Mouse (Mus musculus): ENCODE results near the gene Shb. TPM values are rescaled to one million over a fixed set of nuclear protein-coding genes. Genes with fewer than 3 reads are reported as not detected.

Shb gene
- polyA plus RNA-seq, 1 experiment, result 11.4 TPM

DNA sequence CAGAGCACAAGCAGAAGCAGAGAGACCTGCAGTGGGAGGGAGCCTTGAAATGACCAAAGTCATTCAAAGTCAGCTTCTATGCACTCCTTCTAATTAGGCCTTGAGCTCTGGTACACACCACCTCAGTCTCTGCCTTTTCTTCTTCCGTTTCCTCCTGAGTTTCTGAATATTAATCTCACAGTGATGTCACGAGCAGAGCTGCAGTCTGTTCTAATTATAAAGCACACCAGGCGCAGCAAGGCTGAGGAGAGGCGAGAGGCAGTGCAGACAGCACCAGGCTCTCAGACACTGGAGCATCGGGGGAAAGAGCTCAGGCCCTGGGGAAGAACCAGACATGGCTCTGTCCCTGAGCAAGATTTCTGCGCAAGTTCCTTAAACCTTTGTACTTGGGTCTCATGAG lies 23.8 kb downstream of the Shb start:
- TF ChIP-seq POLR2A (IDR thresholded peaks at IDR 0.05; ENCODE audit: extremely low read depth, insufficient read depth, low read length) (peak; percentile 76), CTCF (IDR thresholded peaks at IDR 0.05; ENCODE audit: extremely low read depth, insufficient read depth, low read length) (no peak)
- no peak overlapping the region for H3K4me3 ChIP-seq (ENCODE audit: insufficient read depth, low read length)
- peaks cover 3% of the 10 kb centered on the region; the same call in 1 of the 2 replicates for H3K4me1 ChIP-seq (ENCODE audit: control insufficient read depth, insufficient read depth, low read length)
- H3K27ac ChIP-seq (ENCODE audit: insufficient read depth, low read length), result no peak overlapping the region

DNA sequence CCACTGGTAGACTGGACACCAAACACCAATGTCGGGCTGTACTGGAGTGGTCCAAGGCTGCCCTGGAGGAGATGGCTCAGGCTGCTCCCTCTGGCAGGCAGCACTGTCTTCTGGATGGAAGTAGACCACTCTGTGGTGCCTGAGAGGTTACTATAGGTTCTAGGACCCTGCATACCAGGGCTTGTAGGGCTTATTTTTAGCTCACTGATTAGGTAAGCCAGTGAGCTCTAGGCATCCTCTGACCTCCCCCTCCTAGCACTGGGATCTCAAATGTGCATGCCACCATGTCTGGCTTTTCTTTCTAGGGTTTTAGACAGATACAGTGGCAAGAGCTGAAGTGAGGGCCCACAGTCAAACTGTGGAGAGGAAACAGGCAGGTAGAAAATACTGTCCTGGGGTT lies 24.8 kb downstream of the Shb start:
- peaks cover 2% of the 10 kb centered on the region; the same call in 1 of the 2 replicates for H3K4me1 ChIP-seq (ENCODE audit: control insufficient read depth, insufficient read depth, low read length)
- H3K4me3 ChIP-seq (ENCODE audit: insufficient read depth, low read length), result no peak overlapping the region
- TF ChIP-seq CTCF (IDR thresholded peaks at IDR 0.05; ENCODE audit: extremely low read depth, insufficient read depth, low read length) (no peak), POLR2A (IDR thresholded peaks at IDR 0.05; ENCODE audit: extremely low read depth, insufficient read depth, low read length) (no peak)
- H3K27ac ChIP-seq (ENCODE audit: insufficient read depth, low read length), result no peak overlapping the region

DNA sequence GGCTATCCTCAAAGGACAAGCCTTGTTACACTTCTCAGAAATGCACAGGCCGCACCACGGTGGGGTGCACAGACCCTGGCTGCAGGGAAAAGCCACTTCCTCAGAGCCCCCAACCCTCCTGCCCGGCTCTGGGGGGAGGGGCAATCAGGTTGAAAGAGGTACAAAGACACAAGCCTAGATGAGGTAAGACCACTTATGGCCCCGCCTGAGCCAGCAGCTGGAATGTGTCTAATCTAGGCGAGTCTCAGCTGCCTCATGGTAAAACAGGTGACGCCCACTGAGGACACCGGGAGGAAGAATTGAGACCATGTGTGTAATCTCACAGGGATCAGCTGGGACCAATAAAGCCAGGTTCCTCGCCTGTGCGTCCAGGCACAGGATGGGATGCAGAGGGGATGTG lies 25.2 kb downstream of the Shb start:
- Histone ChIP-seq H3K27ac (ENCODE audit: insufficient read depth, low read length) (no peak overlapping the region), H3K4me1 (ENCODE audit: control insufficient read depth, insufficient read depth, low read length) (peaks cover 2% of the 10 kb centered on the region; the same call in 1 of the 2 replicates)
- TF ChIP-seq POLR2A (IDR thresholded peaks at IDR 0.05; ENCODE audit: extremely low read depth, insufficient read depth, low read length) (no peak), CTCF (IDR thresholded peaks at IDR 0.05; ENCODE audit: extremely low read depth, insufficient read depth, low read length) (no peak)

GRCm38 (mm10) chr4:45506613-45507012 lies 25.7 kb downstream of the Shb start:
- no peak overlapping the region for H3K27ac ChIP-seq (ENCODE audit: insufficient read depth, low read length)
- peaks cover 2% of the 10 kb centered on the region; the same call in 1 of the 2 replicates for H3K4me1 ChIP-seq (ENCODE audit: control insufficient read depth, insufficient read depth, low read length)
- TF ChIP-seq POLR2A (IDR thresholded peaks at IDR 0.05; ENCODE audit: extremely low read depth, insufficient read depth, low read length) (no peak), CTCF (IDR thresholded peaks at IDR 0.05; ENCODE audit: extremely low read depth, insufficient read depth, low read length) (no peak)
- no peak overlapping the region for H3K4me3 ChIP-seq (ENCODE audit: insufficient read depth, low read length)

More for the DNA sequence above, 25.2 kb downstream of the Shb start:
- no peak overlapping the region for H3K4me3 ChIP-seq (ENCODE audit: insufficient read depth, low read length)

- TF ChIP-seq CTCF (IDR thresholded peaks at IDR 0.05; ENCODE audit: extremely low read depth, insufficient read depth, low read length) (no peak), POLR2A (IDR thresholded peaks at IDR 0.05; ENCODE audit: extremely low read depth, insufficient read depth, low read length) (no peak)
- Histone ChIP-seq H3K4me3 (ENCODE audit: insufficient read depth, low read length) (no peak overlapping the region), H3K4me1 (ENCODE audit: control insufficient read depth, insufficient read depth, low read length) (peaks cover 2% of the 10 kb centered on the region; the same call in 1 of the 2 replicates), H3K27ac (ENCODE audit: insufficient read depth, low read length) (no peak overlapping the region)
Measured at GRCm38 (mm10) chr4:45505671-45506070, 26.6 kb downstream of the Shb start.

- Histone ChIP-seq H3K4me3 (ENCODE audit: insufficient read depth, low read length) (no peak overlapping the region), H3K27ac (ENCODE audit: insufficient read depth, low read length) (no peak overlapping the region), H3K4me1 (ENCODE audit: control insufficient read depth, insufficient read depth, low read length) (peaks cover 2% of the 10 kb centered on the region; the same call in 1 of the 2 replicates)
- TF ChIP-seq CTCF (IDR thresholded peaks at IDR 0.05; ENCODE audit: extremely low read depth, insufficient read depth, low read length), result no peak
- TF ChIP-seq POLR2A (IDR thresholded peaks at IDR 0.05; ENCODE audit: extremely low read depth, insufficient read depth, low read length), result no peak
Measured at GRCm38 (mm10) chr4:45505191-45505590, 27.1 kb downstream of the Shb start.

DNA sequence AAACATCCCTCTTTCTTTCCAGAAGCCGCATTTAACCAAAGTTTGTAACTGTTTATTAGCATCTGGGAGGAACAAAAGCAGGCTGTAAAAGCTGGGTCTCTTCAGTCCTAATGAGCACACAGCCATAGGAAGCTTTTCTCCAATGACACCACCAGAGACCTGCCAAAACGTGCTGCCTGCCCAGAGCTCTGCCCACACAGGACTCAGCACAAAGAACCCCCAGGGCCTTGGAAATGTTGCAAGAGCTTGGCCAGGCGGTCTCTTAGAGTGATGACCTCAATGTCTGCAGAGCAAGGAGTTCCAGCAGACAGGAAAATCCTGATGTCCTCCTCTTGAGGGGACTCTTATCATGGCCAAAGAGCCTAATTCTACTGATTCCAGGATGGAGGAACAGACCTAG lies 28.5 kb downstream of the Shb start:
- no peak overlapping the region for H3K27ac ChIP-seq (ENCODE audit: insufficient read depth, low read length)
- H3K4me1 ChIP-seq (ENCODE audit: control insufficient read depth, insufficient read depth, low read length), result peaks cover 2% of the 10 kb centered on the region; the same call in 1 of the 2 replicates
- no peak overlapping the region for H3K4me3 ChIP-seq (ENCODE audit: insufficient read depth, low read length)
- TF ChIP-seq CTCF (IDR thresholded peaks at IDR 0.05; ENCODE audit: extremely low read depth, insufficient read depth, low read length), result no peak
- TF ChIP-seq POLR2A (IDR thresholded peaks at IDR 0.05; ENCODE audit: extremely low read depth, insufficient read depth, low read length), result no peak

- Histone ChIP-seq H3K4me3 (ENCODE audit: insufficient read depth, low read length) (no peak overlapping the region), H3K4me1 (ENCODE audit: control insufficient read depth, insufficient read depth, low read length) (peaks cover 2% of the 10 kb centered on the region; the same call in 1 of the 2 replicates), H3K27ac (ENCODE audit: insufficient read depth, low read length) (no peak overlapping the region)
- no peak for TF ChIP-seq CTCF (IDR thresholded peaks at IDR 0.05; ENCODE audit: extremely low read depth, insufficient read depth, low read length)
- TF ChIP-seq POLR2A (IDR thresholded peaks at IDR 0.05; ENCODE audit: extremely low read depth, insufficient read depth, low read length), result no peak
Measured at GRCm38 (mm10) chr4:45503380-45503779, 28.9 kb downstream of the Shb start.

DNA sequence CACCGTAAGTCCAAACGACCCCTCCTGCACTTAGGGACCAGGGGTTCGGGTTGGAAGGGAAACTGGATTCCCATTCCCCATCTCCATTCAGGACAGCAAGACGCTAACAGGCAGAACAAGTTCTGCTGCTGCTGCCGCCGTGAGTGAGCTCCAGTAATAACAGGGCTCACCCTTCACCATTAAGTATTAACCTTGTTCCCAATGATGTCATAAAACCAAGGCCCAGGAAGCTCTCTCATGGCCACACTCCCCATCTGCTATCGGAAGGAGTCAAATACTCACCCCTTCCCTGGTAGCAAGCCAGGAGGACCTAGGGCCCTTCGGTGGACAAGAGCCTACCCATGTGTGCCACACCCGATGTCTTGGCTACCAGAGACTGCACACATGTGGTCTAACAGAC lies 30.3 kb downstream of the Shb start:
- H3K4me3 ChIP-seq (ENCODE audit: insufficient read depth, low read length), result no peak overlapping the region
- H3K4me1 ChIP-seq (ENCODE audit: control insufficient read depth, insufficient read depth, low read length), result no peaks in the 10 kb centered on the region
- TF ChIP-seq CTCF (IDR thresholded peaks at IDR 0.05; ENCODE audit: extremely low read depth, insufficient read depth, low read length) (no peak), POLR2A (IDR thresholded peaks at IDR 0.05; ENCODE audit: extremely low read depth, insufficient read depth, low read length) (no peak)
- no peak overlapping the region for H3K27ac ChIP-seq (ENCODE audit: insufficient read depth, low read length)

GRCm38 (mm10) chr4:45500381-45500780 lies 31.9 kb downstream of the Shb start:
- no peak overlapping the region for H3K4me3 ChIP-seq (ENCODE audit: insufficient read depth, low read length)
- H3K4me1 ChIP-seq (ENCODE audit: control insufficient read depth, insufficient read depth, low read length), result no peaks in the 10 kb centered on the region
- no peak overlapping the region for H3K27ac ChIP-seq (ENCODE audit: insufficient read depth, low read length)
- TF ChIP-seq POLR2A (IDR thresholded peaks at IDR 0.05; ENCODE audit: extremely low read depth, insufficient read depth, low read length) (no peak), CTCF (IDR thresholded peaks at IDR 0.05; ENCODE audit: extremely low read depth, insufficient read depth, low read length) (no peak)

All from cortical plate, adult 2 months (tissue).